Mouse (Mus musculus): ENCODE data around the gene Rbmxl1.

Gene Rbmxl1

DNA sequence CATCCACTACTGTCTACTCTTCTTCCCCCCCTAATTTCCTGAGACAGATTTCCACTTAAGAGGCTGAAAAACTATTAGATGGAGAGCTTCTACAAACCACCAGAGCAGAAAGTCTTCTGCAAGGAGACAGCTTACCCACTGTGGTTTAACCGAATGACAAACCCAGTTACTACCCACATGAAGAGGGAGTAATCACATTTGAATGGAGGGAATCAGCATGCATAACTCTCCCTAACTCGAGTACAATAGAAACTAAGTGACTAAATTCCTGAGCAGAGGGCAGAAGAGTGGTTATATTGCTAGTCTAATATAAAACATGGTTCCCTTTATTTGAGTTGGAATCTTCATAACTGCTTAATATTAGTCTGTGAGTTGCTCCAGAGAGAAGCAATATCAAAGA, 15.7 kb downstream of the Rbmxl1 start:
- no peak for DNase-seq (ENCODE audit: low spot score in 2 of 2)

DNA sequence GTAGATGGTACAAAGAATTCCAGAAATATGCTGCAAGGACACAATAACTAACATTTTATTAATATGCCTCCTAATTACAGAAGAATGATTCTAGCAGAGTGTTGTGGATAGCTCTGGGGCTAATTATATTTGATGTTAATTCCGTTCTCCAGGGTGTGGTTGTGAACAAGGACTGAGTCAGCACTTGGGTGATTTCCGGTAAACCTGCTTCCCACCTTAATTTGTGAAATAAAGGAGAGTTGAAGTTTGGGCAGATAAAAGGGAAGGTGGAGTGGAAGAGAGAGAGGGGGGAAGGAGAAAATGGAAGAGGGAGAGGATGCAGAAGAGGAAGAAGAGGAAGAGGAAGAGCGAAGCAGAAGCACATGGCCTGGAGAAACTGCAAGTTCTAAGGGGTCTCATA, 19.0 kb downstream of the Rbmxl1 start:
- DNase-seq (ENCODE audit: low spot score in 2 of 2), result no peak

DNA sequence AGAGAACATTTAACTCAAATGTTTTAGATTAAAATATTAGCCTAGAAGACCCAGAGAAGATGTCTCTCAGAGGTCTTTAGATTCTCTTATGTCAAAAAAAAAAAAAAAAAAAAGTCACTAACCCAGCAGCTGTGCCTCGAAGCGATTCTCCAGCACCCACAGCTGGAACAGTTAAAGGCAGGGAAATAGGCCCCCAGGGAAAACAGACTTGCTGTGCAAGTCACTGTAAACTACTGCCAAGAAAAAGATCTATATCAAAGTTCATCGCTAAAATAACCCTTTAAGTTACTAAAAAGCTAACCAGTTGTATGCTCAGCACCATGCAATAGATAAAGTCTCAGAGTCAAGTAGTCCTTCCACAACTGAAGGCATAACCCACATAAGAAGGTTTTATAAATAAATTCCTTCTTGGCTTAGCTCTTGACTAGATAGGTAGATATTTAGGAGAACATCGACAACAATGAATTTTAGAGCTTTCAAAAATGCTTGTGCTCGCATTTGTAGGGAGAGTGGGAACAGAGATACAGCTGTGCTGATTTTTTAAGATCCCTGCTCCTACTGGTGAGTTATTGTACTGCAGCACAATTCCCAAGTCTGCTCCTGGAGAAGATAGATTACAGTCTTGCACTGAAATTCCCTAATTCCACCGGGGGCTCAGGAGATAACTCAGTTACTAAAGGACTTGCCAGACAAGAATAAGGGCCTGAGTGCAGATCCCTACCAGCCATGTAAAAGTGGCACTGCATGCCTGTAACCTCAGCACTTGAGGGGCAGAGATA, 31.5 kb downstream of the Rbmxl1 start:
- DNase-seq (ENCODE audit: low spot score in 2 of 2), result no peak

GRCm38 (mm10) chr8:78467889-78468288, 40.8 kb downstream of the Rbmxl1 start:
- no peak for DNase-seq (ENCODE audit: low spot score in 2 of 2)

- DNase-seq (ENCODE audit: low spot score in 2 of 2), result no peak
Observed at GRCm38 (mm10) chr8:78463941-78464340, 44.8 kb downstream of the Rbmxl1 start.

GRCm38 (mm10) chr8:78456441-78456840, 52.3 kb downstream of the Rbmxl1 start:
- no peak for DNase-seq (ENCODE audit: low spot score in 2 of 2)

All from frontal cortex, postnatal 10 days (tissue).